Mouse (Mus musculus): ENCODE measurements around the gene Tectb. TPM values are rescaled to one million over a fixed set of nuclear protein-coding genes. Genes with fewer than 3 reads are reported as not detected.

The Tectb gene
- total and polyA plus RNA-seq, 2 experiments from 2014 or later, result 0.16 TPM; not detected in 1

DNA sequence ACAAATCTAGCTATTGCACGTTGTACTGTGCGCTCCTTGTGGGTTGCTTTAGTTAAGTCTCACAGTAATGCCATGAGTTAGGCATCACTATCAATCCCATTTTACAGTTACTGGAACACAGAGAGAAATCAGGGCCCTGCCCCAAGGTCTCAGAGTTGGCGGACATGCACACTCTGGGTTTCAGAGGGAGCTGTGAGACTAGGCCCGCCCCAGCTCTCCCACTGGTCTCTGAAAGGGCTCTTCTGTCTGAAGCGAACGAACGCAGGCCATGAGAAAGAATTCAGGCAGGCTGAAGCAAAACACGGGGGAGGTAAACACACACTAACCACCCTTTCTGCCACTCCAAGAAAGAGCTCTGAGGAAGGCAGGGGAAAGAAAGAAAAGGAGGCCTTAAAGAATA is 21.9 kb upstream of the Tectb start:
- Histone ChIP-seq H3K4me3 (ENCODE audit: low read depth, low read length) (no peak overlapping the region), H3K36me3 (ENCODE audit: insufficient read depth, low read length) (no peaks in the 10 kb centered on the region), H3K9ac (replicated peaks; ENCODE audit: low read length, poor library complexity, severe bottlenecking) (no peak overlapping the region), H3K4me1 (ENCODE audit: insufficient read depth, low read length) (no peaks in the 10 kb centered on the region), H3K9me3 (ENCODE audit: low read length) (no peaks in the 10 kb centered on the region), H3K27ac (ENCODE audit: low read depth, low read length) (no peak overlapping the region), H3K4me2 (ENCODE audit: low read depth, low read length, poor library complexity, severe bottlenecking) (no peak overlapping the region), H3K27me3 (ENCODE audit: insufficient read depth, low read length) (no peaks in the 10 kb centered on the region)
- ATAC-seq (ENCODE audit: low FRiP score) (no peak), DNase-seq (ENCODE audit: low spot score) (no peak)
- 65% methylated on average over 8 of the region's 8 CpGs for WGBS
- no peak for TF ChIP-seq CTCF (IDR thresholded peaks at IDR 0.05)

DNA sequence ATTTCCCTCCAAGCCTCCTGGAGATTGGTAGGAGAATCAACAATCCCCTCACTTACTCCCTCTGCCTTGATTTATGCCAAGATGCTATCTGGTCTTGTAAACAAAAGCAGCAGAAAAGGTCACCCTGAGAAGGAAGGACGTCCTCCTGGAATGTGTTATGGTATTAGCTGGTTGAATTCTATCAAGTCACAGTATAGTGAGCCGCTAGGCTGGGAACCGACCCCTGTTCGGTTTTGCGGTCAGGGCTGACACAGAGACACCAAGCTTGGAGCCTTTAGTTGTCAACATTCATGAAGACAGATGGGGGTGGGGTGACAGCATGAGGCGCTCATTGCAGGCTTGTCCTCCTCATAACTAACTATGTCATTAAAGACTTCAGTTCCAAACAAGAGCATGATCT is 20.7 kb upstream of the Tectb start:
- no peaks in the 10 kb centered on the region for H3K4me1 ChIP-seq (ENCODE audit: insufficient read depth, low read length)
- no peak for ATAC-seq (ENCODE audit: low FRiP score)
- no peak overlapping the region for H3K4me3 ChIP-seq (ENCODE audit: low read depth, low read length)

DNA sequence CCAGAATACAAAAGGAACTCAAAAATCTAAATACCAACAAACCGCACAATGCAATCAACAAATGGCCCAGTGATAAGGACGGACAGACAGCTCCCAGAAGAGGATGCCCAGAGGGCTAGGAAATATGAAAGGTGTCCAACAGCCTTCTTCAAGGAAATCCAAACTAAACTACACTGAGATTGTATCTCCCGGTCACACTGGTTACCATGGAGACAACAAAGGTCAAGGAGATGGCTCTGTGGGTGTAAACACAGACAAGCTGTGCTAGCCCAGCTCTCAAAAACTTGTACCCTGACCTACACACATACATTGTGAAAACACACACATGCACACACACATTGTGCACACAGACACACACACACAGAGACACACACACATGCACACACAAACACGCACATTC is 18.3 kb upstream of the Tectb start:
- ATAC-seq (ENCODE audit: low FRiP score), result no peak
- no peak for DNase-seq (ENCODE audit: low spot score)
- Histone ChIP-seq H3K4me1 (ENCODE audit: insufficient read depth, low read length) (no peaks in the 10 kb centered on the region), H3K9me3 (ENCODE audit: low read length) (no peaks in the 10 kb centered on the region), H3K4me2 (ENCODE audit: low read depth, low read length, poor library complexity, severe bottlenecking) (no peak overlapping the region), H3K27ac (ENCODE audit: low read depth, low read length) (no peak overlapping the region), H3K4me3 (ENCODE audit: low read depth, low read length) (no peak overlapping the region), H3K27me3 (ENCODE audit: insufficient read depth, low read length) (no peaks in the 10 kb centered on the region), H3K36me3 (ENCODE audit: insufficient read depth, low read length) (no peaks in the 10 kb centered on the region), H3K9ac (replicated peaks; ENCODE audit: low read length, poor library complexity, severe bottlenecking) (no peak overlapping the region)
- no peak for TF ChIP-seq CTCF (IDR thresholded peaks at IDR 0.05)
- WGBS, result 70% methylated on average over 4 of the region's 4 CpGs

More for the DNA sequence above, 20.7 kb upstream of the Tectb start:
- Histone ChIP-seq H3K36me3 (ENCODE audit: insufficient read depth, low read length) (no peaks in the 10 kb centered on the region), H3K4me2 (ENCODE audit: low read depth, low read length, poor library complexity, severe bottlenecking) (no peak overlapping the region), H3K9ac (replicated peaks; ENCODE audit: low read length, poor library complexity, severe bottlenecking) (no peak overlapping the region), H3K27ac (ENCODE audit: low read depth, low read length) (no peak overlapping the region), H3K9me3 (ENCODE audit: low read length) (no peaks in the 10 kb centered on the region), H3K27me3 (ENCODE audit: insufficient read depth, low read length) (no peaks in the 10 kb centered on the region)
- no peak for DNase-seq (ENCODE audit: low spot score)
- TF ChIP-seq CTCF (IDR thresholded peaks at IDR 0.05), result no peak
- WGBS, result 88% methylated on average over 6 of the region's 6 CpGs

DNA sequence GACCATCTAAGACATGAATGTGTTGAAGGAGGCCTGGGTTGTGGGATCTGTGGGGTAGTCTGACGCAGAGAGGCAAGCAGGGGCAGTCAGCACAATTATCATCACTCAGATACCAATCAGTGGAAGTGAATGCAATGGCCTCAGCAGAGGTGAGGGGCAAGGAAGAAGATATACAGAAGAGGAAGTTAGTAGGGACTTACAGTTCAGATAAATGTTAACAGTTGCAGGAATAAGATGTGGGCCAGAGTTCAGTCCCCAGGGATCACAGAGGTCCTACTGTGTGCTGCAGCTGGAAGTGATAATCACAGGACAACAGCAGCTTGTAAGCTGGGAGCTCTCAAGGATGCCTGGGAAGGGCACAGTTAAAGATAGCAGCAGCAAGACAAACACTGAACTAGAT is 16.4 kb upstream of the Tectb start:
- H3K36me3 ChIP-seq (ENCODE audit: insufficient read depth, low read length), result no peaks in the 10 kb centered on the region
- H3K27me3 ChIP-seq (ENCODE audit: insufficient read depth, low read length), result no peaks in the 10 kb centered on the region
- no peak overlapping the region for H3K4me3 ChIP-seq (ENCODE audit: low read depth, low read length)
- no peaks in the 10 kb centered on the region for H3K4me1 ChIP-seq (ENCODE audit: insufficient read depth, low read length)
- no peak for TF ChIP-seq CTCF (IDR thresholded peaks at IDR 0.05)
- 90% methylated on average over 1 of the region's 1 CpGs for WGBS
- no peaks in the 10 kb centered on the region for H3K9me3 ChIP-seq (ENCODE audit: low read length)
- DNase-seq (ENCODE audit: low spot score) (no peak), ATAC-seq (ENCODE audit: low FRiP score) (no peak)
- H3K4me2 ChIP-seq (ENCODE audit: low read depth, low read length, poor library complexity, severe bottlenecking), result no peak overlapping the region
- H3K9ac ChIP-seq (replicated peaks; ENCODE audit: low read length, poor library complexity, severe bottlenecking), result no peak overlapping the region
- no peak overlapping the region for H3K27ac ChIP-seq (ENCODE audit: low read depth, low read length)

DNA sequence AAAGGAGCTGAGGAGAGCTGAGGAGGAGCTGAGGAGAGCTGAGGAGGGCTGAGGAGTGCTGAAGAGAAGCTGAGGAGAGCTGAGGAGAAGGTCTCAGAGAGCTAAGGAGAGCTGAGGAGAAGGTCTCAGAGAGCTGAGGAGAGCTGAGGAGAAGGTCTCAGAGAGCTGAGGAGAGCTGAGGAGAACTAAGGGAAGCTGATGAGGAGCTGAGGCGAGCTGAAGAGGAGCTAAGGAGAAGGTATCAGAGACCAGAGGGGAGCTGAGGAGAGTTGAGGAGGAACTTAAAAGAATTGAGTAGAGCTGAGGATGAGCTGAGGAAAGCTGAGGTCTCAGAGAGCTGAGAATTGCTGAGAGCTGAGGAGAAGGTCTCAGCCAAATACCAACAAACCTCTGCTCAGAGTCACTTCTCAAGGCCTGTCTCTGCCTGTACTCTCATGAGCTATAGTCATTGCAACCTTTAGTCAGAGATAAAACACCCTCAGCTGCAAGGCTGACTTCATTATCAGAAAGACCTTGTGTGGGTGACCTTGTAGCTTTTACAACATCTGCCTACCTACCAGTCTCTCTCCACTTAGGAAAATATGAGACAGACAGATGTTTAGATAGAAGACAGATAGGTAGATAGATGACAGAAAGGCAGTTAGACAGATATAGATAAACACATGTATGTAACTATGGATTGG is 15.2 kb upstream of the Tectb start:
- H3K4me2 ChIP-seq (ENCODE audit: low read depth, low read length, poor library complexity, severe bottlenecking), result no peak overlapping the region
- WGBS, result 81% methylated on average over 1 of the region's 1 CpGs
- no peak overlapping the region for H3K9ac ChIP-seq (replicated peaks; ENCODE audit: low read length, poor library complexity, severe bottlenecking)
- DNase-seq (ENCODE audit: low spot score), result no peak
- H3K9me3 ChIP-seq (ENCODE audit: low read length), result no peaks in the 10 kb centered on the region
- H3K4me1 ChIP-seq (ENCODE audit: insufficient read depth, low read length), result no peaks in the 10 kb centered on the region
- H3K4me3 ChIP-seq (ENCODE audit: low read depth, low read length), result no peak overlapping the region
- H3K27ac ChIP-seq (ENCODE audit: low read depth, low read length), result no peak overlapping the region
- no peak for TF ChIP-seq CTCF (IDR thresholded peaks at IDR 0.05)
- no peaks in the 10 kb centered on the region for H3K36me3 ChIP-seq (ENCODE audit: insufficient read depth, low read length)
- no peaks in the 10 kb centered on the region for H3K27me3 ChIP-seq (ENCODE audit: insufficient read depth, low read length)
- no peak for ATAC-seq (ENCODE audit: low FRiP score)

DNA sequence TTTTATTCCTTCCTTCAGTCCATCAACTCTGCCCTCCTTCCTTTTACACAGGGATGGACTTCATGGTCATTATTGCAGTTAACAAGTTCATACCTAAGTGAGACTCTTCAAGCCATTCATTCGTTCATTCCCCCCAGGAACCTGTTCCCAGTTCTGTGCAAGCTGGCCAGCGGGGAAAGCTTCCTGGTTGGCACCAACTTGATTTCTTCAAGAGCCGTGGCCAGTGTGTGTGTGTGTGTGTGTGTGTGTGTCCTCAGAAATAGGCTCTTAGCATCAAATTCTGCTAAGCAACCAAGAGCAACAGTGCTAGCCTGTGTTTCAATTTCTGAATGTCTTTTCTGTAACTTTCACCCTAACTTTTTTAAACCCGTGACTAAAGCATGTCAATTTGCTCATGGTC is 14.6 kb upstream of the Tectb start:
- no peak for ATAC-seq (ENCODE audit: low FRiP score)
- H3K9ac ChIP-seq (replicated peaks; ENCODE audit: low read length, poor library complexity, severe bottlenecking), result no peak overlapping the region
- H3K36me3 ChIP-seq (ENCODE audit: insufficient read depth, low read length), result no peaks in the 10 kb centered on the region
- H3K9me3 ChIP-seq (ENCODE audit: low read length), result no peaks in the 10 kb centered on the region
- H3K4me2 ChIP-seq (ENCODE audit: low read depth, low read length, poor library complexity, severe bottlenecking), result no peak overlapping the region
- no peaks in the 10 kb centered on the region for H3K4me1 ChIP-seq (ENCODE audit: insufficient read depth, low read length)
- TF ChIP-seq CTCF (IDR thresholded peaks at IDR 0.05), result no peak
- H3K4me3 ChIP-seq (ENCODE audit: low read depth, low read length), result no peak overlapping the region
- no peak for DNase-seq (ENCODE audit: low spot score)
- 84% methylated on average over 4 of the region's 4 CpGs for WGBS
- no peak overlapping the region for H3K27ac ChIP-seq (ENCODE audit: low read depth, low read length)
- H3K27me3 ChIP-seq (ENCODE audit: insufficient read depth, low read length), result no peaks in the 10 kb centered on the region
